In the genomic region with DNA sequence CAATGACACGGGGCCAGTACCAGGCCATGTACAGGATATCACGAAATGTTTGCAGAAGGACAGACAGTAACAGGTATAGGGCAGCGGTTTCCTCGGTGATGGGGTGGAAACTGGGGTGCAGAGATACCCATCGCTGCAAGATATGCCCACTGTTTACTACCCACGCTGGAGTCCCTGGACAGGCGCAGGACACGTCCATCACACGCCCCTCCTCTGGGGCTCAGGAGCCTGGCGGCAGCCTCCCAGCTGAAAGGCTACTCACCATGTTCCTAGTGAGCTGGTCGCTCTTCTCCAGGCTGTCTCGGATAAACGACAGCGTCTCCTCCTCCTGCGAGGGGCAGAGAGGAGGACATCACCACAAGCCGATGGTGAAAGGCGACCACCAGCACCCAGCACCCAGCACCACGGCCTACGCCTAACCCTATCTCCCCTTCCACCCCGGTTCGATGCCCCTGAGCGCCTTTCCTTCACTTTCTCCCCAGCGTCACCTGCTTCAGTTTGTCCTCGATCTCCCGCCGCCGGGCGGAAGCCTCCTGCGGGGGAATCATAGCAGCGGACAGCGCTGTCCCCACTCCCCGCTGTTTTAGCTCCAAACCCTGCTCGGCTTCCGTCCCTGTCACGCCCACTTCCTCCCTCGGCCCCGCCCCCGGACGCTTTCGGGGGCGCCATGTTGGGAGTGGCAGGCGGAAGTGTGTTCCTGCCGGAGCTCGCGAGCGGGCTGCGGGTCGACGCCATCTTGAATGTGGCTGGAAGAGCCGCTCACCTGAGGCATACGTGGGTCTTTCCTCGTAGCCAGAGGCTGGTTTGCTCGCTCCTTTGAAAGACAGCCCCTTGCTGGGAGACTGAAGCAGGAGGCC, we compare ENCODE assay signal across 8 mouse cellular contexts. TPM values are rescaled to one million over a fixed set of nuclear protein-coding genes. Genes with fewer than 3 reads are reported as not detected.
A peak's percentile ranks its signal among the peaks of the same experiment; 100 is the strongest.
DNase-seq lines count a peak whose midpoint lies in the region; ATAC-seq and TF ChIP-seq lines count a peak whose summit lies in the region.

No protein-coding gene starts in this region.

- H3K4me1 ChIP-seq in hindbrain, embryonic 10.5 days (replicated peaks) = peaks cover 14% of the 10 kb centered on the region
- 0 out of 2 replicates have a peak, but pooled peaks cover 8% of the 10 kb centered on the region for H3K4me1 ChIP-seq in lung, postnatal 0 days (ENCODE audit: insufficient read depth, low read depth, low read length)

- no peak for TF ChIP-seq CTCF in lung, postnatal 0 days (IDR thresholded peaks at IDR 0.05)

- no peak for TF ChIP-seq EP300 in lung, postnatal 0 days (IDR thresholded peaks at IDR 0.05)

- peak overlapping the region; percentile 91 for H3K4me3 ChIP-seq in hindbrain, embryonic 10.5 days
- peak overlapping the region; percentile 66 for H3K4me3 ChIP-seq in lung, postnatal 0 days (ENCODE audit: low read depth, low read length)

- peaks cover 40% of the 10 kb centered on the region for H3K36me3 ChIP-seq in hindbrain, embryonic 10.5 days
- H3K36me3 ChIP-seq in lung, postnatal 0 days (ENCODE audit: insufficient read depth, low read length) = 0 out of 2 replicates have a peak, but pooled peaks cover 10% of the 10 kb centered on the region

- H3K9ac ChIP-seq in lung, postnatal 0 days (replicated peaks; ENCODE audit: low read depth) = peak overlapping the region; percentile 63

- H3K27ac ChIP-seq in hindbrain, embryonic 10.5 days = peak overlapping the region; percentile 88
- no peak overlapping the region for H3K27ac ChIP-seq in lung, postnatal 0 days (ENCODE audit: low read length)

- peak; percentile 96 for DNase-seq in MN1 (ENCODE audit: low spot score)
- DNase-seq in cerebellum, adult 9-10 months = peak; percentile 92
- DNase-seq in hindbrain, embryonic 10.5 days (ENCODE audit: low spot score) = peak; percentile 96
- peak; percentile 92 for DNase-seq in layer of hippocampus, adult 9-11 months
- DNase-seq in lung, postnatal 0 days (ENCODE audit: low spot score) = peak; percentile 96
- DNase-seq in ovary, postnatal 14 days (ENCODE audit: low spot score) = peak; percentile 90
- DNase-seq in thymus, postnatal 14 days = peak; percentile 97

- 2% methylated on average over 53 of the region's 53 CpGs for WGBS in hindbrain, embryonic 10.5 days
- WGBS in lung, postnatal 0 days = 2% methylated on average over 46 of the region's 53 CpGs

- peaks cover 5% of the 10 kb centered on the region; the same call in 1 of the 2 replicates for H3K9me3 ChIP-seq in hindbrain, embryonic 10.5 days
- H3K9me3 ChIP-seq in lung, postnatal 0 days (ENCODE audit: low read length) = no peaks in the 10 kb centered on the region

- peaks cover 16% of the 10 kb centered on the region; the same call in 1 of the 2 replicates for H3K27me3 ChIP-seq in hindbrain, embryonic 10.5 days (ENCODE audit: insufficient read depth, poor library complexity, severe bottlenecking)
- H3K27me3 ChIP-seq in lung, postnatal 0 days (replicated peaks; ENCODE audit: insufficient read depth, low read length) = no peaks in the 10 kb centered on the region

- H3K4me2 ChIP-seq in lung, postnatal 0 days (replicated peaks; ENCODE audit: low read depth, low read length) = peak overlapping the region; percentile 83

- ATAC-seq in frontal cortex, adult (ENCODE audit: low TSS enrichment) = peak; percentile 90
- peak; percentile 97 for ATAC-seq in lung, postnatal 0 days

RNA-seq across cellular contexts. Expression of a gene that starts 0.7 kb away (rescaled TPM):
- 52.2 and 79.2 TPM in 2 replicates for polyA plus RNA-seq in hindbrain, embryonic 10.5 days (2016; fragmentation: Nextera tagmentation; extraction: Ambion mirVana)
- 41.3 and 41.9 TPM in 2 replicates for polyA plus RNA-seq in lung, postnatal 0 days (2015; fragmentation: Nextera tagmentation; extraction: Ambion mirVana)

RNA-seq across cellular contexts. Expression of a gene that starts 25.6 kb away (rescaled TPM):
- 0.11 and 0.33 TPM in 2 replicates for polyA plus RNA-seq in hindbrain, embryonic 10.5 days (2016; fragmentation: Nextera tagmentation; extraction: Ambion mirVana)
- polyA plus RNA-seq in lung, postnatal 0 days (2015; fragmentation: Nextera tagmentation; extraction: Ambion mirVana) = 0.11 TPM in 1 of 2 replicates, not detected in the other

RNA-seq across cellular contexts. Expression of a gene that starts 28.8 kb away (rescaled TPM):
- polyA plus RNA-seq in hindbrain, embryonic 10.5 days (2016; fragmentation: Nextera tagmentation; extraction: Ambion mirVana) = 15.1 and 29.1 TPM in 2 replicates
- polyA plus RNA-seq in lung, postnatal 0 days (2015; fragmentation: Nextera tagmentation; extraction: Ambion mirVana) = 39.8 and 44.9 TPM in 2 replicates

RNA-seq across cellular contexts. Expression of a gene that starts 32.3 kb away (rescaled TPM):
- 96.2 and 100 TPM in 2 replicates for polyA plus RNA-seq in hindbrain, embryonic 10.5 days (2016; fragmentation: Nextera tagmentation; extraction: Ambion mirVana)
- 43.0 and 47.4 TPM in 2 replicates for polyA plus RNA-seq in lung, postnatal 0 days (2015; fragmentation: Nextera tagmentation; extraction: Ambion mirVana)
